Mouse (Mus musculus) left cerebral cortex, adult 8-10 months (tissue): ENCODE results near the gene Ceacam10. TPM values are rescaled to one million over a fixed set of nuclear protein-coding genes. Genes with fewer than 3 reads are reported as not detected.
"Not testable (repeated sequence)": the region's sequence is repeated elsewhere in the genome, so short reads cannot be mapped to it uniquely, and the experiment has no call there.

Experiments
- DNase-seq, 2 experiments: peaks; one replicate each; pipeline ENCODE4 v3.0.0; 2022; ENCODE audit warnings: low spot score in 2 of 2
- total RNA-seq, 4 experiments: library from RNA; stranded (reverse); gene quantifications; 2 replicates each; pipeline ENCODE4 v1.2.4; 2022

Ceacam10 gene
- not detected for total RNA-seq

- not testable (repeated sequence) for DNase-seq
Observed at GRCm38 (mm10) chr7:24776918-24777317, at the start of gene Ceacam10. TSS of gene Ceacam10 (plus strand) at chr7:24777206.

- DNase-seq, result no peak
Observed at GRCm38 (mm10) chr7:24735970-24736670, 40.9 kb upstream of the Ceacam10 start.

- DNase-seq, result no peak
Observed at GRCm38 (mm10) chr7:24750695-24751094, 26.3 kb upstream of the Ceacam10 start.

- DNase-seq, result no peak
Observed at GRCm38 (mm10) chr7:24751610-24752009, 25.4 kb upstream of the Ceacam10 start.

GRCm38 (mm10) chr7:24753476-24753875 lies 23.5 kb upstream of the Ceacam10 start:
- DNase-seq, result no peak

GRCm38 (mm10) chr7:24758520-24758919 lies 18.5 kb upstream of the Ceacam10 start:
- no peak for DNase-seq

GRCm38 (mm10) chr7:24760211-24760610 lies 16.8 kb upstream of the Ceacam10 start, which contains the start of gene Cd177:
TSS of gene Cd177 (minus strand) at chr7:24760311.
- no peak for DNase-seq

GRCm38 (mm10) chr7:24761161-24761560 lies 15.8 kb upstream of the Ceacam10 start:
- no peak for DNase-seq

GRCm38 (mm10) chr7:24762574-24762973 lies 14.4 kb upstream of the Ceacam10 start:
- no peak for DNase-seq

- no peak for DNase-seq
Observed at GRCm38 (mm10) chr7:24771361-24771760, 5.6 kb upstream of the Ceacam10 start.

GRCm38 (mm10) chr7:24773942-24774535 lies 3.0 kb upstream of the Ceacam10 start:
- no peak for DNase-seq

GRCm38 (mm10) chr7:24776145-24776544 lies 861 bp upstream of the Ceacam10 start:
- DNase-seq, result no peak

- DNase-seq, result no peak
Observed at GRCm38 (mm10) chr7:24797918-24798317, 20.9 kb downstream of the Ceacam10 start.

GRCm38 (mm10) chr7:24802149-24802767 lies 25.3 kb downstream of the Ceacam10 start:
- DNase-seq, result no peak

GRCm38 (mm10) chr7:24804826-24805225 lies 27.8 kb downstream of the Ceacam10 start:
- no peak for DNase-seq

- no peak for DNase-seq
Observed at GRCm38 (mm10) chr7:24809041-24809440, 32.0 kb downstream of the Ceacam10 start.

- DNase-seq, result peak; percentile 23 to 52
Observed at GRCm38 (mm10) chr7:24817502-24817901, 40.5 kb downstream of the Ceacam10 start.

GRCm38 (mm10) chr7:24824452-24824851 lies 47.4 kb downstream of the Ceacam10 start:
- no peak for DNase-seq

- no peak for DNase-seq
Observed at GRCm38 (mm10) chr7:24827181-24827580, 50.2 kb downstream of the Ceacam10 start.
